Mouse (Mus musculus) lung, postnatal 0 days (tissue): Measurements from ENCODE around the gene Fgf13. TPM values are rescaled to one million over a fixed set of nuclear protein-coding genes. Genes with fewer than 3 reads are reported as not detected.
A peak's percentile ranks its signal among the peaks of the same experiment; 100 is the strongest.

Experiments
- ATAC-seq: fragments of 200-750 bp; cut with Nextera tagmentation; 2 replicates; pipeline ENCODE4 v1.8.0; 2017; ENCODE audit warnings: moderate library complexity
- DNase-seq: peaks from one replicate; pipeline ENCODE4 v3.0.0-alpha.2; 2016; ENCODE audit warnings: low spot score
- H3K27ac ChIP-seq: fragments of 300-500 bp; sonication (generic); 2 replicates; pipeline ENCODE4 v1.5.1; 2014; ENCODE audit warnings: antibody characterized with exemption, mild to moderate bottlenecking, low read length, mixed read lengths
- H3K27me3 ChIP-seq: fragments of 300-500 bp; sonication (generic); replicated peaks from 2 replicates; pipeline ENCODE4 v1.6.1; 2014; ENCODE audit warnings: low read length, mixed read lengths; ENCODE audit not compliant: insufficient read depth
- H3K36me3 ChIP-seq: fragments of 300-500 bp; sonication (generic); 2 replicates; pipeline ENCODE4 v1.6.1; 2014; ENCODE audit warnings: low read length, mixed read lengths; ENCODE audit not compliant: insufficient read depth
- H3K4me1 ChIP-seq: fragments of 300-500 bp; sonication (generic); 2 replicates; pipeline ENCODE4 v1.6.1; 2014; ENCODE audit warnings: antibody characterized with exemption, low read depth, low read length, mixed read lengths; ENCODE audit not compliant: insufficient read depth
- H3K4me2 ChIP-seq: fragments of 300-500 bp; sonication (generic); replicated peaks from 2 replicates; pipeline ENCODE4 v1.6.1; 2014; ENCODE audit warnings: low read depth, mild to moderate bottlenecking, low read length, moderate library complexity, mixed read lengths
- H3K4me3 ChIP-seq: fragments of 300-500 bp; sonication (generic); 2 replicates; pipeline ENCODE4 v1.5.1; 2014; ENCODE audit warnings: low read depth, low read length
- H3K9ac ChIP-seq: fragments of 300-500 bp; sonication (generic); replicated peaks from 2 replicates; pipeline ENCODE4 v1.6.1; 2014; ENCODE audit warnings: low read depth, mild to moderate bottlenecking
- H3K9me3 ChIP-seq: fragments of 300-500 bp; sonication (generic); 2 replicates; pipeline ENCODE4 v1.6.1; 2016; ENCODE audit warnings: low read length, mixed read lengths
- CTCF ChIP-seq: IDR thresholded peaks from 2 replicates; pipeline ENCODE4 v1.5.1; 2016; ENCODE audit warnings: antibody characterized with exemption, mild to moderate bottlenecking
- EP300 ChIP-seq: IDR thresholded peaks from 2 replicates; pipeline ENCODE4 v1.6.1; 2016; ENCODE audit warnings: antibody characterized with exemption, mild to moderate bottlenecking, control low read depth
- WGBS: fragments of 180-500 bp; shearing (Covaris S2); extraction: QIAGEN DNeasy Blood & Tissue Kit; methylation state at CpG from one replicate; pipeline ENCODE4 v1.1.7; 2014; 5-methylcytosine and 5-hydroxymethylcytosine counted together
- polyA plus RNA-seq: library from polyadenylated mRNA; unstranded; fragments of >200 nt; fragmentation: Nextera tagmentation; extraction: Ambion mirVana; gene quantifications from 2 replicates; pipeline ENCODE4 v1.2.1, GENCODE M21; 2015

The Fgf13 gene
- polyA plus RNA-seq, 1 experiment from 2014 or later: 0.79 TPM

DNA sequence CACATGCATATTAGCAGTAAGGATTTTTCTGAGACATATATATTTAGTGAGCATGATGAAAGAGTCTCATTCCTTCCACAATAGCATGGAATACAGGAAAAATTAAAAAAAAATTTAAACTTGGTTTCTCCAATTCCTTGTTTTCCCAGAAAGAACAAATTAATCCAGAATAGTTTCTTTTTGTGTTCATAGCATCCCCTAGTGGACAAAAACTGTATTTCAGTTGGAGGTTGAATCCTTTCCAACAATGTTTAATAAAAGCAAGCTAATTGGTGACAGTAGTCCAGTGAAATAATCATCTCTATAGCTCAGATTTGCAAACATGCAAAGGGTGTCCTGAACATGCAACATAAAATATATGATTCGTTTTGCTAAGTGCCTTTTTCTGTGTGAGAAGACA lies 395.7 kb downstream of the Fgf13 start:
- no peak for TF ChIP-seq EP300
- peak; percentile 58 for TF ChIP-seq CTCF
- Histone ChIP-seq H3K27ac (no peak overlapping the region), H3K9ac (no peak overlapping the region), H3K9me3 (no peaks in the 10 kb centered on the region), H3K4me3 (no peak overlapping the region), H3K4me2 (no peak overlapping the region), H3K4me1 (no peaks in the 10 kb centered on the region), H3K36me3 (no peaks in the 10 kb centered on the region), H3K27me3 (no peaks in the 10 kb centered on the region)
- DNase-seq (no peak), ATAC-seq (no peak)
- 0% methylated on average over 1 of the region's 1 CpGs for WGBS

DNA sequence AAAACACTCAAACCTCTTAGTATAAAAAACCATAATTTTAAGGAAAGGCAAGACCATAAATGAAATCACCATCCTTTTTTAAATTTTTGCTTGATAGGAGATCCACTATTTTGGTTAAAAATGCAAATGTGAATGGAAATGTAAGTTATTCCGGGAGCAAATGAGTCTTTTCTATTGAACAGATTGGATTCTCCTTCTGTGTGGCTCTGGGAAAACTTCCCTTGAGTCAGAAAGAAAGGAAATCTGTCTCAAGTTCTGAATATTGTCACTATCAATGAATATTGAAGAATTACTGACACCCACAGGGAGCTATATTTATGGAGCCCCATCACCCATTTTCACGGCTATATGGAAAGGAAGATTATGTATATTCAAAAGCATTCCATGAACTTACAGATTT lies 401.1 kb downstream of the Fgf13 start:
- no peak overlapping the region for H3K4me3 ChIP-seq
- WGBS: 83% methylated on average over 2 of the region's 2 CpGs

DNA sequence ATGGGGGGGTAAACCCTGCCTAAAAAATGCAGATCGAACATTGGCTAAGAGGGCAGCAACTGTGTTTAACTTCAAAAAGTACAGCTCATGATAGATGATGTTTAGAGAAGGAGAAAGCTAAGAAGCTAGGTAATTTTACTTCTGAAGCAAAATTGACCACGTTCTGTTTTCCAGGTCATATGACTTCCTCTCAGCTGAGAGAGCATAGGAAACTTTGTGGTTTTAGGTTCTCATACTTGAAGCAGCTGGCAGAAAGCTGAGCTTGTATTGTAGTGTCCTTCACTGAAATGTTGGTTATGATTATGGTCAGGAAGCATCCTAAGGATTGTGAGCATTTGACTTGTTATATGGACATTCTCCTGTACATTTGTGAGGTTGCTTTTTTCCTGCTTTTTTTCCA lies 425.9 kb downstream of the Fgf13 start:
- Histone ChIP-seq H3K4me3 (no peak overlapping the region), H3K27me3 (no peaks in the 10 kb centered on the region), H3K36me3 (no peaks in the 10 kb centered on the region), H3K9ac (no peak overlapping the region), H3K4me2 (no peak overlapping the region), H3K27ac (no peak overlapping the region), H3K4me1 (no peaks in the 10 kb centered on the region), H3K9me3 (no peaks in the 10 kb centered on the region)
- TF ChIP-seq EP300 (no peak), CTCF (no peak)
- WGBS: 41% methylated on average over 2 of the region's 2 CpGs
- no peak for ATAC-seq
- no peak for DNase-seq

More for the DNA sequence above, 401.1 kb downstream of the Fgf13 start:
- TF ChIP-seq CTCF (no peak), EP300 (no peak)
- DNase-seq (no peak), ATAC-seq (no peak)
- Histone ChIP-seq H3K4me2 (no peak overlapping the region), H3K27ac (no peak overlapping the region), H3K27me3 (no peaks in the 10 kb centered on the region), H3K36me3 (no peaks in the 10 kb centered on the region), H3K9ac (no peak overlapping the region), H3K4me1 (no peaks in the 10 kb centered on the region), H3K9me3 (no peaks in the 10 kb centered on the region)

DNA sequence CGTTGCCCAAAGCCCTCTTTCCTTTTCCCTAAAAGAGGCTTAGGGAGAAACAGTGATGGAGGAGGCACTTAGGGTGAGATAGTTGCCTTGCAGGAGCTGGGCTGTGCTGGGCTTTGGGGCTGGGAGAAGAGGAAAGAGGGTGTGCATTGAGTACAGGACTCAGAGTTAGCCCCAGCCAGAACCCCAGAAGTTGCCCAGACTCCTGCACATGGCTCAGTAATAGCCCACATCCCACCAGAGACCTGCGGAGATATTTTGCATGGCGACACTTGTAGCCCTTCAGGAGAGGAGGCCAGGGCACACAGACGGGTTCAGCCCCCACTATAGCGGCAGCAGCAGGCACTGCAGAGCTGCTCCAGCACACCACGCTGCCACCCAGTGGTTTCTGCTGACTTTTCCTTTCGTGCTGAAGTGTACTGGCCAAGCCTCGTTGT lies 432.9 kb downstream of the Fgf13 start:
- WGBS: 9% methylated on average over 8 of the region's 8 CpGs
- Histone ChIP-seq H3K9me3 (no peaks in the 10 kb centered on the region), H3K9ac (no peak overlapping the region), H3K4me2 (peak overlapping the region; percentile 66), H3K27me3 (no peaks in the 10 kb centered on the region), H3K4me3 (peak overlapping the region; percentile 35; the same call in 1 of the 2 replicates), H3K36me3 (no peaks in the 10 kb centered on the region), H3K27ac (no peak overlapping the region), H3K4me1 (no peaks in the 10 kb centered on the region)
- TF ChIP-seq CTCF (peak; percentile 50), EP300 (no peak)
- ATAC-seq (peak; percentile 43; the same call in 1 of the 2 replicates), DNase-seq (peak; percentile 9)

DNA sequence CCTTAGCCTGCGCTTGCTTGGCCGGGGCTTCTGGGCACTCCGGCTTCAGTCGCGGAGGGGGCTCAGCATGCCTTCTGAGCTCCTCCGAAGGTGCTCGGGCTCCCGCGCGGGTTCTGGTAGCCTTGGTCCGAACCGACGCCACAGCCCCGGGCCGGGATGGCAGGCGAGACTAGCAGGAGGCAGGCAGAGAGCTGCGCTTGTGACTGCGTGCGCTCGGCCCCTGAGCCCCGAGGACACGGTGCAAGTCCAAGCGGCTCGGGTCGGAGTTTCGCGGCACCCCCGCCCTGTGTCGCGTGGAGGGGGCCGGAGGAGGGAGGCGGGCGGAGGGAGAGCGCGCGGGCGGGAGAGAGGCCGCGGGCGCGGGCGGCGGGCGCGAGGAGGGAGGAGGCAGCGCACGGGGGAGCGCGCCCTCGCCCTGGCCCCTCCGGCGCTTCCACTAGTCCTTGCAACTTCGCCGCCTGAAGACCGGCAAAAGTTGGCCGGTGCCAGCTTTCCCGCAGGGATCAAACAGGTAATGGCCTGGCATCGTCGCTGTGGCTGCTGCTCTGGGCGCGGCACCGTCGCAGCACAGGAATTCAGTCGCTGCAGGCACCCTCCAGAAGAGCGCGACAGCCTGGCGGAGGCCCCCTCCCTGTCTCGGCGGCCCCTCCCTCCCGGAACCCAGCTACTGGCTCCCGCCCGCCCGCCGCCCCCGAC lies 433.6 kb downstream of the Fgf13 start:
- Histone ChIP-seq H3K4me3 (peak overlapping the region; percentile 35), H3K9me3 (no peaks in the 10 kb centered on the region), H3K27me3 (no peaks in the 10 kb centered on the region), H3K4me1 (no peaks in the 10 kb centered on the region), H3K4me2 (peak overlapping the region; percentile 66), H3K27ac (no peak overlapping the region), H3K36me3 (no peaks in the 10 kb centered on the region), H3K9ac (no peak overlapping the region)
- WGBS: 8% methylated on average over 21 of the region's 75 CpGs
- DNase-seq (no peak), ATAC-seq (peak; percentile 44)
- TF ChIP-seq EP300 (no peak), CTCF (no peak)

DNA sequence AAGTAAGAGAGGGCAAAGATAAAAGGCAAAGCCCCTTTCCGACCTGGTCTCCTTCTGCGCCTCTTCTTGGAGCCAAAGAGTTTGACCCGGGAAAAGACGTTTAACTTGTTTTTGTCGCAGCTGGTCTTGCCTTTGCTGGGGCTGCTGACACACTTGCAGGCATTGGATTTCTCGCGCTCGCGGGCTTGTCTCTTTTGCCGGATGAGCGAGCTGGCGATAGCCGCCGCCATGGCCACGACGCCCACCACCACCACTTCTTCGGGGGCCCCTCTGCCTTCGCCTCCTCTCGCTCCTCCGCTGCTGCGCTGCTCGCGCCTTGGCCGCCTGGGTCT lies 434.1 kb downstream of the Fgf13 start:
- ATAC-seq: no peak
- Histone ChIP-seq H3K27me3 (no peaks in the 10 kb centered on the region), H3K4me2 (peak overlapping the region; percentile 66), H3K36me3 (no peaks in the 10 kb centered on the region), H3K27ac (no peak overlapping the region), H3K4me3 (peak overlapping the region; percentile 35; the same call in 1 of the 2 replicates), H3K4me1 (no peaks in the 10 kb centered on the region), H3K9ac (no peak overlapping the region), H3K9me3 (no peaks in the 10 kb centered on the region)
- 12% methylated on average over 24 of the region's 24 CpGs for WGBS
- no peak for DNase-seq
- TF ChIP-seq EP300 (no peak), CTCF (no peak)

DNA sequence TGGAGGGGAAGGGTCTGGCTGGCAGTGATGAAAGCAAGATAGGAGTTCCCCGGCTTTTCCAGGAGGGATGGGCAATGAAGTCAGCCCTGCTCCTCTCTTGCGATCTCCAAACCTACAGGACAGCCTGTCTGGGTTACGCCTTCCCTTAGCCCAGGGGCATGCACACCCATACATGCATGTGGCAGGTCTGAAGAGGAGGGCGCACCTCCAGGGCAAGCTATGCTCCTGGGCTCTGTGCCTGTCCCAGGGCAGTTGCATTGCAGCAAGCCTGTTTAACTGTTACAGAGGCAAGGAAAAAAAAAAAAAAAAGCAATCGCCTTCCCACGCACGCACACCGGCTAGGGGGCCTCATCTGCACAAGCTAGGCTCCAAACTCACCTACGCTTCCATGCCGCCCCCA lies 434.5 kb downstream of the Fgf13 start:
- Histone ChIP-seq H3K4me2 (peak overlapping the region; percentile 66), H3K36me3 (no peaks in the 10 kb centered on the region), H3K9me3 (no peaks in the 10 kb centered on the region), H3K9ac (no peak overlapping the region), H3K4me1 (no peaks in the 10 kb centered on the region), H3K27ac (no peak overlapping the region), H3K4me3 (peak overlapping the region; percentile 35; the same call in 1 of the 2 replicates), H3K27me3 (no peaks in the 10 kb centered on the region)
- WGBS: 13% methylated on average over 10 of the region's 10 CpGs
- TF ChIP-seq EP300: no peak
- TF ChIP-seq CTCF: no peak
- ATAC-seq: no peak
- DNase-seq: no peak
